Mouse (Mus musculus): ENCODE data around the gene Hspbap1.

DNA sequence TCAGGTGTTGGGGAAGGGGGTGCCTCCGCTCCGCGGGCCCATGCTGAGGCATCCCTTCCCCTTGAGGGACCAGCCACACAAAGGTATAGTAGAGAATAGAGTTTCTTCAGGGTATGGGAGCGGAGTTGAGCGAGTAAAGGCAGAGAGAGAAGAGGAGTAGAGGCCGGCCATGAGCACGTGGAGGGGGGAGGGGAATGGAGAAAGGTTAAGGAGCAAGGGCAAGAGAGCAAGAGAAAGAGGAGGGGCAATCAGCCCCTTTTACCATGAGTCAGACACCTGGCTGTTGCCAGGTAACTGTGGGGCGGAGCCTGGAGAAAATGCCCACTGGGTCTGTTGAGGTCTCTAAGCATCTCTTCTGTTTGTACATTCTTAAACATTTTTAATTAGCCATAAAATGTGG lies 966 bp downstream of the Hspbap1 start:
- TF ChIP-seq POLR2A (IDR thresholded peaks at IDR 0.05; ENCODE audit: insufficient read depth, low read depth, low read length) = no peak
- no peak for TF ChIP-seq CTCF (IDR thresholded peaks at IDR 0.05; ENCODE audit: insufficient read depth, low read depth, low read length)

Data from olfactory bulb, adult 2 months (tissue).